Mouse (Mus musculus) cerebellum, postnatal 36 days (tissue): ENCODE measurements around the gene Phkg1.
A peak's percentile ranks its signal among the peaks of the same experiment; 100 is the strongest.
"Not testable (repeated sequence)": the region's sequence is repeated elsewhere in the genome, so short reads cannot be mapped to it uniquely, and the experiment has no call there.

ENCODE experiments used
- DNase-seq, 2 experiments: peaks; one replicate each; pipeline ENCODE4 v3.0.0; 2021 to 2022; ENCODE audit warnings: mixed read lengths in 2 of 2

Gene Phkg1

DNA sequence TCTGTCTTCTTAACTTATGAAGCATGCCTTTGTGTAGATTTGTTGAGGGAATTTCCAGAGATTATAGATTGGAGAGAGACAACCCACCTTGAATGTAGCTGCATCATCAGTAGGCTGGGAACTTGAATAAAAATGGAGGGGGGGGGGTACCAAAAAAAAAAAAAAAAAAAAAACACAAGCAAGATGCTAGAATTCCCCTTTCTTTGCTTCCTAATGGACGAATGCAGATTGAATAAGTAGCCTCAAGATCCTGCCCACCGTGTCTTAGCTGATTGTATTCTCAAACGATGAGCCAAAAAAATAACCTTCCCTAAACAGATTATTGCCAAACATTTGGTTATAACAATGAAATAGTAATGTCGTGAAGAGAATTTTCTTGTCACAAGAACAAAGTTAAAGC, 9.4 kb upstream of the Phkg1 start:
- no peak for DNase-seq

DNA sequence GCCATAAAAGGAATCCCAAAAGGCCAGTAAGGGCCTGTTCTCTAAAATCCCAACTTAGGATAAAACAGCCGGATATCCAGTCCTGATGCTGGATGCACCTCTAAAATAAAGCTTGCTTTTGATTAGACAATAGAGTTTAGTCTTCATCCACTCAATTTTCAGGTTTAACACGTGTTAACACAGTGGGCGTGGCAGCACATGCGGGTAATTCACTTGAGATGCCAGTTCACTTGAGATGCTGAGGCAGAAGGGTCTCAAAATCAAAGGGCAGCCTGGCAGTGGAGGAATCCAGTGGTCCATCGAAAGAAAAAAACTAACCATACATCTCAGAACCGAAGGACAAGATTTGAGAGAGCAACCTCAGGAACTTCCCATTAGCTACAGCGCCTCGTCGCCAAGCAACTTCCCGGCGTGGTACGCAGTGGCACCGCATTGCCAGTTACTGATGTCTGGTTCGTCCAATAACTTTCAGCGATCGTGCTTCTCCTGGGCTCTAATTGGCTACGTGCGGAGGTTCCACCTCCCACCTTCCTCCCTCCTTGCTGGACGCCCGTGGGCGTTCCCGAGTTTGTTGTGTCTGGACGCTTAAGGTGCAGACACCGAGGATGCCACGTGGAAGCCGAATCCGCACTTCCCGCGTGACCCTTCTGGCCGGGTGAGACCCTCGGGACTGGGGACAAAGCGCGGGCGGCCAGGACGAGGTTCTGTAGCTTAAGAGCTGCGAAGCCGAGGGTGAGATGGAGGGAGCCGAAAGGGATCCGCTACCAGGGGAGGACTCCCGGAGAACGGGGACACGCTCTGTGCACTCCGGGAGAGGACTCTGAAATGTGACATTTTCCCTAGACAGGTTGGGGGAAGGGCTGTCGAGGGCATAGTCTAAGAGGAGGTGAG, 2.9 kb downstream of the Phkg1 start, which contains the start of gene Zbed5:
TSS of gene Zbed5 (plus strand) at position 526 of the 891 bp plus-strand sequence.
- DNase-seq, result peak; percentile 81 to 83

GRCm38 (mm10) chr5:129890390-129890789, 8.0 kb downstream of the Phkg1 start:
- DNase-seq, result not testable (repeated sequence)

- DNase-seq, result peak; percentile 88 to 96
Observed at GRCm38 (mm10) chr5:129886911-129887636, 11.3 kb downstream of the Phkg1 start, which contains the start of gene Chchd2. Chchd2 (minus strand) TSS chr5:129887470.

DNA sequence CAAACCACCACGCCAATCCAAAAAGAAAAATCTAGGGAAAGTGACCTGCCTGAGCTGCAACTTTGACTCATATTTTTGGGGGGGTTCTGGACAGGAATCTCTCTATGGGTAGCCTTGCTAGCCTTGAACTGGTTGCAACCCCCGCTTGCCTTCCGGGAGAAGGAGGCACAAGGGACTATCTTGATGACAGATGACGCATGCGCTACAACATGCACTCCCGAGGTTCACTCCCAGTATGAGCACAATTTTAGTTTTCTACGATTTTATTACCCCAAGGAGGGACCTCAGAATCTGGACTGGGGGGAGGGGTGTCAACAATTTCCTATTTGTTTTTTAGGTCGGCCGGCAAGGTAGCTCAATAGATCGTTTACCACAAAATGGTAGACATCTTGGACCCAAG, 12.1 kb downstream of the Phkg1 start:
- no peak for DNase-seq

DNA sequence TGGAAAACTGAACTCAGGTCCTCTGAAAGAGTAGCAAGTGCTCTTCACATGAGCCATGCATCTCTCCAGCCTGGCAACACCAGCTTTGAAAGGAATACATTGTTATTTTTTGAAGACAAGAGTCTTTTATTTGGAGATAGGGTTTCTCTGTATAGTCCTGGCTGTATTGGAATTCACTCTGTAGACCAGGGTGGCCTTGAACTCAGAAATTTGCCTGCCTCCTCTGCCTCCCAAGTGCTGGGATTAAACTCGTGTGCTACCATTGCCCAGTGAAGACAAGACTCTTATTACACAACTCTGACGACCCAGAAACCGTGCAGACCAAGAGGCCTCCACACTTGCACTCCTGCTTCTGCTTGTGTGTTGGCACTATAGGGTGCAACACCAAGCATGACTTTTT, 18.5 kb downstream of the Phkg1 start:
- no peak for DNase-seq

GRCm38 (mm10) chr5:129878946-129879345, 19.4 kb downstream of the Phkg1 start:
- DNase-seq, result peak; percentile 33 to 47

DNA sequence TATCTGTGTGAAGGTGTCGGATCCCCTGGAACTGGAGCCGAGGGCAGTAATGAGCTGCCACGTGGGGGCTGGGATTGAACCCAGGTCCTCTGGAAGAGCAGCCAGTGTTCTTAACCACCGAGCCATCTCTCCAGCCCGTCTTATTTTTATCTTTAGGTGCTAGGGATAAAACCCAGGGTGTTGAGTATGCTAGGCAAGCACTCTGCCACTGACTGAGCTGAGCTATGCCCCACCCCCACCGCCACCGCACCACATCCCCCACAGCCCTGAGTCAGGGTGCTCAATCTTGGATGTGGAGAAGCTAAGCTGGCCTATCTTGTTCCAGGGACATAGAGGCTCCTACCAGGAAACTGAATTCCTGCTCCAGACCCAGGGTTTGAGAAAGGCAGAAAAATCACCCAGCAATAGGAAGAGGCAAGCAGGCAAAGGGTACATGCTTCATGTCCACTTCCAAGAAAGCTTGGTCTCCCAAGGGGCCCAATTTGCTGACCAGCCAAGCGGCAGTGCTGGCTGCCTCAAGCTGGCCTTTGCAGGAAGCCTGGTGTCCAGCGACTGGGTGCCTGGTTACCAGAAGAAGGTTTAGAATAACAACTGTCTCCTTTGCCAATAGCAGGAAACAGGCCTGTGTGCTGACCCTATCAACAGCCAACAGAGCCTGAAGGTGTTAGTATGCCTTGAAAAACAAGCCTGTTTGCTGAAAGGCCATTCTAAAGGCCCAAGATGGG, 20.5 kb downstream of the Phkg1 start:
- no peak for DNase-seq

- DNase-seq, result no peak
Observed at GRCm38 (mm10) chr5:129875098-129875497, 23.3 kb downstream of the Phkg1 start.

DNA sequence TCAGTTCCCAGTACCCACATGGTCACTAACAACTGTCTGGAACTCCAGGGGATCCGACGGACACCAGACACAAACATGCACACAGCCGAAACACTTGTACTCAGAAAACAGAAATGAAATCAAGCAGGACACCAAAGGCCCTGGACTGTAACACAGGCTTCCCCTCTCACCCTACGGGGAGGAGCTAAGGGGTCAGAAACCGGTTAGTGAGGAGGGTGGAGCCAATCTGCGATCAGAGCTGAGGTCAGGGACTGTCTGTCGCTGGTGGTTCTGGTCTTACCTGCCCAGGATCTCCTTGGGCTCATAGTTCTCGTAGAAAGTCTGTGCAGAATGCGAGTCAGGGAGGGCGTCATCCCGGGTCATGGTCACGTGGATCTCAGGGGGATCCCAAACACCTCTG, 24.4 kb downstream of the Phkg1 start:
- DNase-seq, result no peak

DNA sequence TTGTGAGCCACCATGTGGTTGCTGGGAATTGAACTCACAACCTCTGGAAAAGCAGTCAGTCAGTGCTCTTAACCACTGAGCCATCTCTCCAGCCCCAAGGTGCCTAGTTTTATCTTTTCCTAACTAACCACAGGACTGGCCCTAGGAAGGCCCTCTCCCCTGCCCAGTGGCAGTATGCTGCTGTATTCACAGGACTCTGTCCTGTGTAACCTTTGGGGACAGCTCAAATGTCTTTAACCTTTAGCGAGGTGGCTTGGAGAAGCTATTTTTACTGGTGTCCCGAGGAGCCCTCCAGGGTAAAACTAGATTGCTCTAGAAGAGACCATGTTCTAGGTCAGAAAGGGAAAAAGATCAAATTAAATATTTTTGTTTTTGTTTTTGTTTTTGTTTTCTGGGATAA, 27.1 kb downstream of the Phkg1 start:
- no peak for DNase-seq

DNA sequence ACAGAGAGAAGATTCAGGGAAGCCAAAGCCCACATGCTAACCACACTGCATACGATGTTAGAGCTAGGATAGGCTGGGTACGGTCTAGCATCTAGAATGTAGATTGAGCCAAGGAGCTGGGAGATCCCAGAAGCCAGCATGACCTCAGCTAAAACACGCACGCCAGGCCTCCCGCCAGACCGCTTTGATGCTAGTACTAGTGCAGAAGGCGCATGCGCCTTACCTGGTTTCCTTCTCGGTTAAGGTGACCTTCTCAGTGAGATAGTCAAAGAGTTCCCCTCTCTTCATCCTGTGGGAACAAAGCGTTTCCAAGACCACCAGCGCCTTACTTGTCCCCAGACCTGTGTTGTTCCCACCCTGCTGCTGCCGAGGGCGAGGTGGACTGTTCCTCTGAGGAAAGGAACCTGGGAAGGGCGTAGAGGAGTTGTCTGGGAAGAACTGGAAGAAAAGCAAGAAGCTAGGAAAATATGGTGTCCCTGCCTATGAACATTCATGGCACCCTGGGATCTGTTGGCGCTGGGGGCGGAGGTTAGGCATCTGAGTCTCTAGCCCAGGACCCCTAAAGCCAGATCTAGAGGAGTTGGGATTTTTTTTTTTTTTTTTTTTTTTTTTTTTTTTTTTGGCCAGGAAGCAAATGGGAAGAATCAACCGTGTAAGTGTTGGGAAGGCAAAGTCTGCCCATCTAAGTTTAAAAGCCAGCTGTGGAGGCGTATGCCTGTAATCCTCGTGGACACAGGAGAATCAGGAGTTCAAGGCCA, 28.9 kb downstream of the Phkg1 start:
- DNase-seq, result no peak

- no peak for DNase-seq
Observed at GRCm38 (mm10) chr5:129865841-129866240, 32.5 kb downstream of the Phkg1 start.

DNA sequence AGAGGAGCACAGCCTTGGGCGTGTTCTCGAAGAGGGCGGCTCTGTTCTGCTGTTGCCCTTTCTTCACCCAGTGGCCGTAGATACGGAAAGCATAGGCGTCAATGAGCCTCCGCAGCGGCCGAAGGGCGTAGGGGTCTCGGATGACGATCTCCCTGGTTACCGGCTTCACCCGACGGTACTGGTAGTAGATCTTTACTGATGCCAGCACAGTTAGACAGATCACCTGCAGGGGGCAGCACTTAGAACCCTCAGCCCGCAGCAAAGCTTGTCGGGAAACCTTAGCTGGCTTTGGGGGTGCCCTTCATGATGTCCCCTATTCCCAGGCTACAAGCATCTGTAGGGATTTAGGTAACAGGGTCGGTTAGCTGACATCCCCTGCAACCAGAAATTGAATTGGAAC, 33.9 kb downstream of the Phkg1 start:
- DNase-seq, result peak; percentile 26 to 43

DNA sequence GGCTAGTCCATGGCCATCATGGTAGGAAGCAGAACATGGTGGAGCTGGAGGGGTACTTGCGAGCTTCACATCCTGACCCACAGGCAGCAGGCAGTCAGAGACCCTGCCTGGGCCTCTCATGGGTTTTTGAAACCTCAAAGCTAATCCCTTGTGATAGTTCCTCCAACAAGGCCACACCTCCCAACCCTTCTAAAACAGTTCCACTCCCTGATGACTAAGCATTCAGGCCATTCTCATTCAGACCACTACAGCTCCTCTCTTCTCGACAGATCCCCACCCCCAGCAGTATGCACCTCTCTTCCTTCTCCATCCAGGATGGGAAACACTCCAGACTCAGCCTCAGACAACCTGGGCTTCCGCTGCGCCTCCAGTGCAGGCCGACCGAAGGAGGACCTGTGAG, 36.0 kb downstream of the Phkg1 start:
- no peak for DNase-seq

DNA sequence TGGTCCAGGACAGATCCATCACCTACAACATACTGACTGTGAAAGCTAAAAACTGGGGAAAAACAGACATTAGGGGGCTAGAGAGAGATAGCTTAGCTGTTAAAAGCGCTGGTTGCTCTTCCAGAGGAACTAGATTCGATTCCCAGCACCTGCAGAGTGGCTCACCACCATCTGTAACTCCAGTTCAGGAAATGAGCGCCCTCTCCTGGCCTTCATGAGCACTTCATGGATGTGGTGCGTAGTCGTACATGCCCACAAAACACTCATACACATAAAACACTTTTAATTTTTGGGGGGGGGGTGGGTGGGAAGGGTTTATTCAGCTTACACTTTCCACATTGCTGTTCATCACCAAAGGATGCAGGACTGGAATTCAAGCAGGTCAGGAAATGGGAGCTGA, 41.9 kb downstream of the Phkg1 start:
- DNase-seq, result no peak

DNA sequence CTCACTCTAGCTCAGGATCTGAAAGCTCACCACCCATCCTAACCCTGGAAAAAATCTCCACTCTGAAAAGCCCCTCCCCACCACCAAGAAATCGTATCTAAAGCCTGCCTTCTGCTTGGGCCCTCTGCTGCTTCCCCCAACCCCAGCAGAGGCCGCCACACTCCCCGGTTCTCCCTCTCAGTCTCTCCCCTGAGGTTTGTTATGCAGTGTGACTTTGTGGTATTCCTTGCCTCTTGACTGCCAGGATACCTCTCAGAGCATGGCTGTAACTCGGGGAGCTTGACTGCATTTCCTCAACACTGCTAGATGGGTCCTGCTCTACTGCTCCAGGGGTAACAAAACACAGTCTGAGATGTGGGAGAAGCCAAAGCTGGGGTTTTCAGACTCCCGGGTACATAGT, 43.2 kb downstream of the Phkg1 start:
- no peak for DNase-seq

DNA sequence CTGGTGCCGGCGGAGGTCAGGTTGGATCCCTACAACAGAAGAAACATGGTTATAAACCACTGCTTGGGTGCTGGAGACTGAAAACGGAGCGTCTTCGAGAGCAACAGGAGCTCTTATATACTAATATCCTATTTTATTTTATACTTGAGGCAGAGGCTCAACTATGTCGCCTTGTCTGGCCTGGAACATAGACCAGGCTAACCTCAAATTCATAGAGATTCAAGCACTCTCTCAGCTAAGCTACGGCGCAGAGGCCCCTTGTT, 50.9 kb downstream of the Phkg1 start:
- peak in 1 of 2 experiments; percentile 16 for DNase-seq

GRCm38 (mm10) chr5:129846752-129847557, 51.4 kb downstream of the Phkg1 start, which contains the start of gene Sumf2:
Sumf2 (plus strand) TSS chr5:129846986.
- peak; percentile 96 to 97 for DNase-seq

DNA sequence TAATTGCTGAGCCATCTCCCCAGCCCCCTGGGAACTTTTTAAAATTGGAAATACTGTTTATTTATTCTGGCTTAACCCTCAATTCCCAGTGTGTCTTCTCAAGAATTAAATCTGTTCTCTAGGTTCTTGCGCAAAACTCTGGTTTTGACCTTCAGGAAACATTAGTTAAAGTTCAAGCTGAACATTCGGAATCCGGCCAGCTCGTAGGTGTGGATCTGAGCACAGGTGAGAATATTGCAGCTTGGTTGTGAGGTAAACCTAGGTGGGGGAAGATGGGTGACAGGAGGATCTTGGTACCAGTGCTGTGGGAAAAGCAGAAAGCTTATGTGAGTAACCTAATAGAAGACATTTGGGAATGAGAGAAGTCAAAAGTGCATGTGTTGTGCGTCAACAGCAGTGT, 53.5 kb downstream of the Phkg1 start:
- DNase-seq, result no peak
